Mouse (Mus musculus): Measurements from ENCODE around the gene Gm21988.

DNA sequence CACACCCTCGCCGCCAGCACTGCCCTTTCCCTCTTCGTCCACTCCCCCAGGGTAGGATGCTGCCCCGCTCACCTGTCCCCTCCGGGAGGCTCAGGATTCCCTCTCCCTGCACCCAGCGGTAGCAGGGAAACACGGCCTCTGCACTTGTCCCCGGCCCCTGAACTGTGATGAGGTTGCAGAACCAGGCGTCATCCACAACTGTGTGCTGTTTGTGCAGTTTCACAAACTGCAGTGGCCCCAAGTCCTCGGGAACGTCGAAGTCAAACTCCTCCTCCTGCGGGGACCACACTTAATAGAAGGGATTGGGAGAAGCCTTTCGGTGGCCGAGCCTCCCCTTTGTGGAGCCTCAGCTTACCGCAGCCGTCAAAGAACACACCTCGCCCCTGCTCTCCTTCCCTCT, 14.7 kb upstream of the Gm21988 start:
- no peak for TF ChIP-seq ZNF384 (IDR thresholded peaks at IDR 0.05; ENCODE audit: low read depth, low read length)
- no peak for TF ChIP-seq MAZ (IDR thresholded peaks at IDR 0.05; ENCODE audit: low read depth, low read length)
- TF ChIP-seq CTCF (conservative IDR thresholded peaks at IDR 0.05 in 1 of 2, IDR thresholded peaks at IDR 0.05 in 1 of 2; ENCODE audit: low read depth in 2 of 2, low read length in 2 of 2) = no peak
- TF ChIP-seq ETS1 (conservative IDR thresholded peaks at IDR 0.05; ENCODE audit: low read depth, low read length) = no peak
